Mouse (Mus musculus): Measurements from ENCODE around the gene Gm9913. TPM values are rescaled to one million over a fixed set of nuclear protein-coding genes. Genes with fewer than 3 reads are reported as not detected.

Gene Gm9913
- polyA plus RNA-seq, 1 experiment from 2014 or later, result 0.36 TPM

DNA sequence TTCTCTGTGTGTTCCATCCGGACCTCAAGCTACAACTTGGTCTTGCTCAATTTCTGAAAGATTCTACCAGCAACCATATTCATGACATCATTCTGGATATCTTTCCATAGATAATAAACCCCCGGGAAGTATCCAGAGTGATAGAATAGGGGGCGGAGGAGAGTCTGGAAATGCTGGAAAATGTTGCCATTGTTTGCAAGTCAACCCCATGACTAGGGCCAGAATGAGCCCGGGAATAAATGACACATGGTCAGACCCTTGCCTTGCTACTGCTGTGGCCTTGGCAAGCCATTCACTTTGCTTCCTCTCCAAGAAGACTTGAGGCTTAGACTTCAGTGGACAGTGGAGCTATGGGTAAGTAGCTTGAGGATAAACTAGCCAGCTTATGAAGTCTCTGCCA is 7.0 kb downstream of the Gm9913 start:
- H3K9ac ChIP-seq (ENCODE audit: low read length), result no peak overlapping the region
- H3K27me3 ChIP-seq (ENCODE audit: control insufficient read depth, insufficient read depth, low read length), result 0 out of 2 replicates have a peak, but pooled peaks cover 5% of the 10 kb centered on the region
- no peak overlapping the region for H3K4me2 ChIP-seq (ENCODE audit: low read length)
- H3K4me1 ChIP-seq (ENCODE audit: control insufficient read depth in 2 of 2, insufficient read depth in 2 of 2, low read length in 2 of 2), result peaks cover 5 to 18% of the 10 kb centered on the region in 2 experiments
- 62% methylated on average over 4 of the region's 4 CpGs for WGBS
- no peaks in the 10 kb centered on the region for H3K9me3 ChIP-seq (ENCODE audit: control insufficient read depth, low read length)
- no peak overlapping the region for H3K4me3 ChIP-seq (ENCODE audit: control insufficient read depth in 1 of 2, insufficient read depth in 1 of 2, low read depth in 1 of 2, low read length in 2 of 2)
- H3K36me3 ChIP-seq (ENCODE audit: control insufficient read depth, insufficient read depth, low read length), result no peaks in the 10 kb centered on the region
- no peak overlapping the region for H3K27ac ChIP-seq (replicated peaks in 1 of 2; ENCODE audit: control insufficient read depth in 1 of 2, insufficient read depth in 1 of 2, low read depth in 2 of 2, low read length in 2 of 2)
- ATAC-seq (ENCODE audit: insufficient number of reproducible peaks, insufficient read depth, low FRiP score, low read depth), result no peak

DNA sequence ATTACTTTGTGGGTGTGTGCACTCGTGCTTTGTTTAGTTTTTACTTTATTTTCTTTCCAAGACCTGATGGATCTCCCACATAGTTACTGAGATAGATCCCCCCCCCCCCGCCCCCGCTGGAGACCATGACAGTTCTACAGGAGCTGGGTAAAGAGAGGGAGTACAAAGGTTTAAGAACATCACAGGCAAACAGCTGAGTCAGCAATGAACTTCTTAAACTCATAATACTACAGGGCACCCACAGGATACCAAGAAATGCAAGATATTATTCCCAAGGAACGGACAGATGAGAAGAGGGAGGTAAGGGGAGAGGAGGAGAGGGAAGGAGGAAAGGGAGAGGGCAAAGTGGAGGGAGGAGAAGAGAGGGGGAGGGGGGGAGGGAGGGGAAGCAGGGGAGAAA is 7.7 kb downstream of the Gm9913 start:
- H3K9me3 ChIP-seq (ENCODE audit: control insufficient read depth, low read length), result no peaks in the 10 kb centered on the region
- H3K9ac ChIP-seq (ENCODE audit: low read length), result no peak overlapping the region
- H3K27ac ChIP-seq (replicated peaks in 1 of 2; ENCODE audit: control insufficient read depth in 1 of 2, insufficient read depth in 1 of 2, low read depth in 2 of 2, low read length in 2 of 2), result no peak overlapping the region
- no peak overlapping the region for H3K4me2 ChIP-seq (ENCODE audit: low read length)
- WGBS, result 87% methylated on average over 4 of the region's 4 CpGs
- 0 out of 2 replicates have a peak, but pooled peaks cover 1% of the 10 kb centered on the region for H3K27me3 ChIP-seq (ENCODE audit: control insufficient read depth, insufficient read depth, low read length)
- no peak for ATAC-seq (ENCODE audit: insufficient number of reproducible peaks, insufficient read depth, low FRiP score, low read depth)
- H3K36me3 ChIP-seq (ENCODE audit: control insufficient read depth, insufficient read depth, low read length), result no peaks in the 10 kb centered on the region
- H3K4me3 ChIP-seq (ENCODE audit: control insufficient read depth in 1 of 2, insufficient read depth in 1 of 2, low read depth in 1 of 2, low read length in 2 of 2), result no peak overlapping the region
- peaks cover 8 to 23% of the 10 kb centered on the region in 2 experiments for H3K4me1 ChIP-seq (ENCODE audit: control insufficient read depth in 2 of 2, insufficient read depth in 2 of 2, low read length in 2 of 2)

DNA sequence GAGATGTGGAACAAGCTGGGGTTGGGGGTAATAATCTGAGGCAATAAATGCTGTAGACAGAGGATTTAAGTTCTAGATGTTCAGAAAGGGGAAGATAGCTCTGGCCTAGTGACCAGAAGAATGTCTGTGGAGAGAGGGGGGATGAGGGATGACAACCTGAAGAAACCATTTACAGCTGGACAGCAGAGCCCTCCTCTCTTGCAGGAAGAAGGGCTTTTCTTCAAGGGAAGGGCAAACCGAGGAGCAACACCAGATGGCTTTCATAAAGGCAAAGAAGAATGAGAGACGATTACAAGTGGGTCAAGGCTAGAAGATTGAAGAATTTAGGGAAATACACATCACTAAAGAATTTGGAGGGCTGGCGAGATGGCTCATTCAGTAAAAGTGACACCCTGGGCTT is 9.5 kb downstream of the Gm9913 start:
- no peak for ATAC-seq (ENCODE audit: insufficient number of reproducible peaks, insufficient read depth, low FRiP score, low read depth)
- Histone ChIP-seq H3K4me2 (ENCODE audit: low read length) (no peak overlapping the region), H3K9me3 (ENCODE audit: control insufficient read depth, low read length) (no peaks in the 10 kb centered on the region), H3K27ac (replicated peaks in 1 of 2; ENCODE audit: control insufficient read depth in 1 of 2, insufficient read depth in 1 of 2, low read depth in 2 of 2, low read length in 2 of 2) (0 out of 4 replicates have a peak overlapping the region, but pooled peaks of 1 of the 2 experiments have one; percentile 16), H3K4me1 (ENCODE audit: control insufficient read depth in 2 of 2, insufficient read depth in 2 of 2, low read length in 2 of 2) (peaks cover 8 to 23% of the 10 kb centered on the region in 2 experiments), H3K27me3 (ENCODE audit: control insufficient read depth, insufficient read depth, low read length) (no peaks in the 10 kb centered on the region), H3K36me3 (ENCODE audit: control insufficient read depth, insufficient read depth, low read length) (no peaks in the 10 kb centered on the region), H3K4me3 (ENCODE audit: control insufficient read depth in 1 of 2, insufficient read depth in 1 of 2, low read depth in 1 of 2, low read length in 2 of 2) (no peak overlapping the region), H3K9ac (ENCODE audit: low read length) (no peak overlapping the region)
- 69% methylated on average over 3 of the region's 3 CpGs for WGBS

DNA sequence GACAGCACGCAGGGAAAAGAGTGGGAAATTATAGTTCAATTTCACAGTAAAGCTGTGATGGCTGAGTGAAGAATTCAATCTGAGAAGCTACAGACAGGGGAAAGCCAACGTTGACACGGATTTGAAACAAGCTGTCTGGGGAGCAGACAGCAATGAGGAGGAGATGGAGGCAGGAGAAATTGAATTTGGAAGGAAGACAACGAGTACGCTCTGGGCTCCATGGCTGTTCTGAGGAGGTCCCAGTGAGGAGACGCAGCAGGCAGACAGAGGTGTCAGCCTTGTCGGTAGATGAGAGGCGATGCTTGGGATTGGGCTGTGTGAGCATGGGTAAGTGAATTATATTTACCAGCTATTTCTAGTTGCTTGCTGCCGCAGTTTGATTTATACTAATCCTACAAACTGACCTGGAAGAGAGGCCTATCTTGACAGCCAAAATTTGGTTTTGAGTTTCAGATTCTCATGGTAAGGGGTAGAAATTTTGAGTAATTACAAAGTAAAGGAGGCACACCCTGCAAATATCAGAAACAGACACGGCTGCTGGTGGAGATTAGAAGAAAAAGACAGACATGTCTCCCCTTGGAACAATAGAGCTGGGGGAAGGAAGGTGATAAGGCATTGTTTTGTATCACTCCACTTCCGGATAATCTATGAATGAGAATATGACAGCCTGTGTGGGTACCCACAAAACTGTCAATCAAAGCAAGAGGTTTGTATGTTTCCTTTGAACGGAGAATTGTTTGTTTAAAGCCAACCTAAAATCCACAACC is 10.6 kb downstream of the Gm9913 start:
- no peak overlapping the region for H3K4me3 ChIP-seq (ENCODE audit: control insufficient read depth in 1 of 2, insufficient read depth in 1 of 2, low read depth in 1 of 2, low read length in 2 of 2)
- no peak overlapping the region for H3K9ac ChIP-seq (ENCODE audit: low read length)
- peaks cover 8 to 23% of the 10 kb centered on the region in 2 experiments for H3K4me1 ChIP-seq (ENCODE audit: control insufficient read depth in 2 of 2, insufficient read depth in 2 of 2, low read length in 2 of 2)
- H3K27ac ChIP-seq (replicated peaks in 1 of 2; ENCODE audit: control insufficient read depth in 1 of 2, insufficient read depth in 1 of 2, low read depth in 2 of 2, low read length in 2 of 2), result peak overlapping the region; percentile 49 to 51
- WGBS, result 38% methylated on average over 12 of the region's 12 CpGs
- H3K27me3 ChIP-seq (ENCODE audit: control insufficient read depth, insufficient read depth, low read length), result no peaks in the 10 kb centered on the region
- no peaks in the 10 kb centered on the region for H3K36me3 ChIP-seq (ENCODE audit: control insufficient read depth, insufficient read depth, low read length)
- no peak for ATAC-seq (ENCODE audit: insufficient number of reproducible peaks, insufficient read depth, low FRiP score, low read depth)
- H3K4me2 ChIP-seq (ENCODE audit: low read length), result no peak overlapping the region
- no peaks in the 10 kb centered on the region for H3K9me3 ChIP-seq (ENCODE audit: control insufficient read depth, low read length)

DNA sequence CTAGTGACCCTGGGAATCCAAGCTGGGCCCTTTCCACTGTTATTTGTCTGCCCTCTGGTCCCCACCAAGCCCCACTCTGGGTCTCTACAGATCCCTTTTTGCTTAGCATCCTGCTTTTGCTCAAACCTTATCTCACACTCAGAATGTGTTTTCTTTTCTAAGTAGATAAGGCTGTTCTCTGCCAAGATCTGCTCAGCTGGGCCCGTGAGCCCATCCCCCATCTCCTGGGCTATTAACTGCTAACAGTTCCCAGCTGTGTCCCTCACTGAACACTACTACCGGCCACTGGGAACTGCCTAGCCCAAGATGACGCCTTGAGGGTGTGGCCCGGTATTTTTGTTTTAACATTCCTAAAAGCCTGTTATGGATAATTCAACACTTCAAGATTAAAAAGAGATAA is 11.7 kb downstream of the Gm9913 start:
- 4% methylated on average over 4 of the region's 4 CpGs for WGBS
- no peaks in the 10 kb centered on the region for H3K27me3 ChIP-seq (ENCODE audit: control insufficient read depth, insufficient read depth, low read length)
- no peaks in the 10 kb centered on the region for H3K36me3 ChIP-seq (ENCODE audit: control insufficient read depth, insufficient read depth, low read length)
- H3K27ac ChIP-seq (replicated peaks in 1 of 2; ENCODE audit: control insufficient read depth in 1 of 2, insufficient read depth in 1 of 2, low read depth in 2 of 2, low read length in 2 of 2), result peak overlapping the region; percentile 49; a peak in 3 of 4 replicates
- H3K4me2 ChIP-seq (ENCODE audit: low read length), result no peak overlapping the region
- no peak overlapping the region for H3K4me3 ChIP-seq (ENCODE audit: control insufficient read depth in 1 of 2, insufficient read depth in 1 of 2, low read depth in 1 of 2, low read length in 2 of 2)
- no peaks in the 10 kb centered on the region for H3K9me3 ChIP-seq (ENCODE audit: control insufficient read depth, low read length)
- peaks cover 8 to 23% of the 10 kb centered on the region in 2 experiments for H3K4me1 ChIP-seq (ENCODE audit: control insufficient read depth in 2 of 2, insufficient read depth in 2 of 2, low read length in 2 of 2)
- ATAC-seq (ENCODE audit: insufficient number of reproducible peaks, insufficient read depth, low FRiP score, low read depth), result peak; percentile 89
- no peak overlapping the region for H3K9ac ChIP-seq (ENCODE audit: low read length)

DNA sequence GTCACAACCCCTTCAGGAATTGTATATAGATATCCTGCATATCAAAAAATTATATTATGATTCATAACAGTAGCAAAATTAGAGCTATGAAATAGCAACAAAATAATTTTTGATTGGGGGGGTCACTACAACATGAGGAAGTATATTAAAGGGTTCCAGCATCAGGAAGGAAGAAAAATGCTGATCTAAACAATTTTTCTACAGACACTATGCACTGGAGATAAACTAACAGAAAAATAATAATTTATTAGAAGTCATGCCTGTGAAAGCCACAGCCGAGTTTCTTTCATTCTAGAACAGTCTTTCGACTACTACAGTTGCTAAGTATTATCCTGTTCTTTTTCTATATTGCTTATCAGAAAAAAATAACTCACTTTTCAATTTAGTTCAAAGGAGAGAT is 20.6 kb downstream of the Gm9913 start:
- no peak overlapping the region for H3K4me3 ChIP-seq (ENCODE audit: control insufficient read depth in 1 of 2, insufficient read depth in 1 of 2, low read depth in 1 of 2, low read length in 2 of 2)
- no peak overlapping the region for H3K9ac ChIP-seq (ENCODE audit: low read length)
- ATAC-seq (ENCODE audit: insufficient number of reproducible peaks, insufficient read depth, low FRiP score, low read depth), result no peak
- H3K9me3 ChIP-seq (ENCODE audit: control insufficient read depth, low read length), result 0 out of 2 replicates have a peak, but pooled peaks cover 2% of the 10 kb centered on the region
- no peak overlapping the region for H3K27ac ChIP-seq (replicated peaks in 1 of 2; ENCODE audit: control insufficient read depth in 1 of 2, insufficient read depth in 1 of 2, low read depth in 2 of 2, low read length in 2 of 2)
- 67% methylated on average over 2 of the region's 2 CpGs for WGBS
- H3K36me3 ChIP-seq (ENCODE audit: control insufficient read depth, insufficient read depth, low read length), result no peaks in the 10 kb centered on the region
- peaks cover 3% of the 10 kb centered on the region in 2 experiments; a peak in 1 of 4 replicates for H3K4me1 ChIP-seq (ENCODE audit: control insufficient read depth in 2 of 2, insufficient read depth in 2 of 2, low read length in 2 of 2)
- H3K27me3 ChIP-seq (ENCODE audit: control insufficient read depth, insufficient read depth, low read length), result no peaks in the 10 kb centered on the region
- H3K4me2 ChIP-seq (ENCODE audit: low read length), result no peak overlapping the region

DNA sequence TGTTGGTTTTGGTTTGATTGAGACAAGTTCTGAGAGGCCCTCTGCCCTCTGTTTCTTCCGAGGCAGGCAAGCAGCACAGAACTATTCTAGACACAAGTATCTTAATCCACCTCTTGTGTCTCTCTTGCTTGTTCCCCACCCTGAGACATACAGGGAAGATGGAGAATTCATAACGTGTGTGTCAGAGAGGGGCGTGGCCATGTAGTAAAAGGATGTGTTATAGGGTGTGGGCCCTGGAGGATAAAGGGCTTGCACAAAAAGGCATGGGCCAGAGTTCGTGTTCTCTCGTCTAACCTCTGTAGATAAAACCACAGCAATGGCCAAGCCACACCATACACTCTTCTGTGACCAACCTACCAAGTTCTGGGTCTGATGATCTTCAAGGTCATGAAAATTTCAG is 21.7 kb downstream of the Gm9913 start:
- H3K4me2 ChIP-seq (ENCODE audit: low read length), result no peak overlapping the region
- no peak overlapping the region for H3K27ac ChIP-seq (replicated peaks in 1 of 2; ENCODE audit: control insufficient read depth in 1 of 2, insufficient read depth in 1 of 2, low read depth in 2 of 2, low read length in 2 of 2)
- no peak overlapping the region for H3K4me3 ChIP-seq (ENCODE audit: control insufficient read depth in 1 of 2, insufficient read depth in 1 of 2, low read depth in 1 of 2, low read length in 2 of 2)
- no peaks in the 10 kb centered on the region for H3K36me3 ChIP-seq (ENCODE audit: control insufficient read depth, insufficient read depth, low read length)
- WGBS, result 69% methylated on average over 5 of the region's 5 CpGs
- no peak overlapping the region for H3K9ac ChIP-seq (ENCODE audit: low read length)
- 0 out of 2 replicates have a peak, but pooled peaks cover 2% of the 10 kb centered on the region for H3K9me3 ChIP-seq (ENCODE audit: control insufficient read depth, low read length)
- no peaks in the 10 kb centered on the region for H3K27me3 ChIP-seq (ENCODE audit: control insufficient read depth, insufficient read depth, low read length)
- peaks cover 6% of the 10 kb centered on the region in 2 experiments; a peak in 2 of 4 replicates for H3K4me1 ChIP-seq (ENCODE audit: control insufficient read depth in 2 of 2, insufficient read depth in 2 of 2, low read length in 2 of 2)
- ATAC-seq (ENCODE audit: insufficient number of reproducible peaks, insufficient read depth, low FRiP score, low read depth), result no peak
